ENCODE assay signal across 15 mouse cellular contexts in the genomic region with DNA sequence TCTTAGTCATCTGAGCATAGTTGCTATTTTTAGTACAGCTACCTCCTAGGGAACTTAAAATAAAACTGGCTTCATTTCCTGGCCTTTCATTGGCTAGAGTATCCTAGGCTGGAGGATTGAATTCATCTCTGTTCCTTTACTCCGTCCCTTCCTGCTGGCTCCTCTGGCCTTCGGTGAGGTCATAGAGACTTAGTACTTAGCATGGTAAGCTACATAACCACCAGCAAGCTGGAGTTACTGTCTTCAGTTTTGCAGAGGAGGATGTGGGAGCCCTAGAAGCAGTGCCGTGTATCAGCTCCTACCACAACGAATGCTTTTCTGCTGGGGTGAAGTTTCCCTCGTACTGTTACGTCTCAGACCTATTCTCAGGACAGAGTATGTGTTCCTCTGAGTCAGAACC. TPM values are rescaled to one million over a fixed set of nuclear protein-coding genes. Genes with fewer than 3 reads are reported as not detected.
A peak's percentile ranks its signal among the peaks of the same experiment; 100 is the strongest.
DNase-seq lines count a peak whose midpoint lies in the region; ATAC-seq and TF ChIP-seq lines count a peak whose summit lies in the region.
"Had no signal": no experiment of that assay in that cellular context is flagged by ENCODE, and none has a peak within 500 bp of the region (broad histone marks: within the 10 kb centered on the region; RNA-seq: fewer than 3 reads in every experiment).

No protein-coding gene starts in this region.

- POLR2A ChIA-PET in Patski (lab: Charles Lee): interaction anchor here (1.2 kb wide), 1 partner anchor 13 kb away, joined by 4 read pairs; no protein-coding TSS in a partner anchor

- TF ChIP-seq POLR2A in embryonic fibroblast, embryonic 13.5 days (IDR thresholded peaks at IDR 0.05; ENCODE audit: low read depth, low read length): no peak

- no peaks in the 10 kb centered on the region for H3K27me3 ChIP-seq in Patski
- H3K27me3 ChIP-seq in heart, postnatal 0 days (ENCODE audit: control insufficient read depth, insufficient read depth, low read length): no peaks in the 10 kb centered on the region

- H3K4me2 ChIP-seq in heart, postnatal 0 days (ENCODE audit: low read depth, low read length): peak overlapping the region; percentile 40

- peak overlapping the region; percentile 91 for H3K27ac ChIP-seq in embryonic fibroblast, embryonic 13.5 days (ENCODE audit: insufficient read depth, low read length)
- peak overlapping the region; percentile 91 for H3K27ac ChIP-seq in heart, postnatal 0 days (ENCODE audit: low read depth)
- H3K27ac ChIP-seq: macrophage had no signal

- H3K4me3 ChIP-seq in embryonic fibroblast, embryonic 13.5 days (ENCODE audit: insufficient read depth, low read length): no peak overlapping the region
- H3K4me3 ChIP-seq in heart, postnatal 0 days (ENCODE audit: low read depth, low read length): no peak overlapping the region

- peak overlapping the region; percentile 8; the same call in 1 of the 2 replicates for H3K9ac ChIP-seq in heart, postnatal 0 days (replicated peaks; ENCODE audit: low read depth, low read length)

- peak; percentile 77 for ATAC-seq in Patski
- peak; percentile 92 for ATAC-seq in heart, postnatal 0 days (ENCODE audit: insufficient read depth, low read depth)
- ATAC-seq: forebrain, embryonic 16.5 days had no signal

- H3K4me1 ChIP-seq in embryonic fibroblast, embryonic 13.5 days (ENCODE audit: control insufficient read depth, insufficient read depth, low read length): peaks cover 14% of the 10 kb centered on the region
- peaks cover 31% of the 10 kb centered on the region for H3K4me1 ChIP-seq in heart, postnatal 0 days (ENCODE audit: control insufficient read depth, insufficient read depth)

- in situ Hi-C loops in Patski (cut with MboI; ENCODE audit: low pct_unique_long_range_greater_than_20kb): no loop called here

- H3K36me3 ChIP-seq in heart, postnatal 0 days (replicated peaks; ENCODE audit: control insufficient read depth, insufficient read depth, low read length): peaks cover 46% of the 10 kb centered on the region

- TF ChIP-seq EP300 in heart, postnatal 0 days (IDR thresholded peaks at IDR 0.05; ENCODE audit: low read depth): no peak

- peak; percentile 44 for DNase-seq in kidney, adult 9 months
- no peak for DNase-seq in kidney, adult 18-20 months
- DNase-seq in Patski (ENCODE audit: low read depth, low spot score): no peak
- DNase-seq in heart, postnatal 0 days (ENCODE audit: low spot score): peak; percentile 85
- no peak for DNase-seq in adrenal gland, adult 2 months
- DNase-seq in right cerebral cortex, postnatal 14 days: no peak
- DNase-seq in thymus, postnatal 25 days: no peak
- DNase-seq: adrenal gland, adult 8-10 months; embryo, embryonic 11 days; right cerebral cortex, postnatal 25 days; thymus, postnatal 14 days had no signal

- no peak for TF ChIP-seq CTCF in Patski (IDR thresholded peaks at IDR 0.05)
- TF ChIP-seq CTCF in embryonic fibroblast, embryonic 13.5 days (IDR thresholded peaks at IDR 0.05; ENCODE audit: borderline replicate concordance, insufficient read depth, low read length): no peak
- TF ChIP-seq CTCF in heart, postnatal 0 days (IDR thresholded peaks at IDR 0.05; ENCODE audit: low read depth): no peak

- 25% methylated on average over 6 of the region's 6 CpGs for WGBS in heart, postnatal 0 days

- CTCF ChIA-PET in Patski (lab: Charles Lee): interaction anchor here (1.4 to 2.0 kb wide), 2 partner anchors 13 to 56 kb away, joined by 3 to 7 read pairs; no protein-coding TSS in a partner anchor

- H3K9me3 ChIP-seq in heart, postnatal 0 days (replicated peaks; ENCODE audit: control insufficient read depth, low read length): no peaks in the 10 kb centered on the region

RNA-seq across cellular contexts. Expression of gene Edc4, which starts 6.4 kb away (rescaled TPM):
- polyA plus RNA-seq in Patski (2021): 50.9 TPM
- polyA plus RNA-seq in embryonic fibroblast, embryonic 13.5 days (2011; ENCODE audit: insufficient read length, low read depth, missing spikeins): 45.5 and 51.8 TPM in 2 replicates
- total RNA-seq in heart, postnatal 0 days (2014; rRNA removed; ENCODE audit: low replicate concordance): 44.3 and 44.9 TPM in 2 replicates
- 15.1 and 18.1 TPM in 2 replicates for polyA plus RNA-seq in heart, postnatal 0 days (2015; fragmentation: Nextera tagmentation; extraction: Ambion mirVana)
- 10 to 100 TPM; 33.8 to 35.9 TPM for total RNA-seq in adrenal gland, adult 2 months (2021)
- polyA plus RNA-seq in adrenal gland, adult 2 months (2012; rRNA removed): 74.9 and 97.4 TPM in 2 replicates

RNA-seq across cellular contexts. Expression of gene Nutf2, which starts 13.9 kb away (rescaled TPM):
- 19.1 TPM for polyA plus RNA-seq in Patski (2021)
- polyA plus RNA-seq in embryonic fibroblast, embryonic 13.5 days (2011; ENCODE audit: insufficient read length, low read depth, missing spikeins): 90.4 and 119 TPM in 2 replicates
- 19.4 and 38.0 TPM in 2 replicates for total RNA-seq in heart, postnatal 0 days (2014; rRNA removed; ENCODE audit: low replicate concordance)
- polyA plus RNA-seq in heart, postnatal 0 days (2015; fragmentation: Nextera tagmentation; extraction: Ambion mirVana): 135 and 147 TPM in 2 replicates
- total RNA-seq in adrenal gland, adult 2 months (2021): 10 to 100 TPM; 30.2 to 44.0 TPM
- 19.3 and 24.8 TPM in 2 replicates for polyA plus RNA-seq in adrenal gland, adult 2 months (2012; rRNA removed)

RNA-seq across cellular contexts. Expression of gene Nrn1l, which starts 19.1 kb away (rescaled TPM):
- 0.47 TPM for polyA plus RNA-seq in Patski (2021)
- polyA plus RNA-seq in embryonic fibroblast, embryonic 13.5 days (2011; ENCODE audit: insufficient read length, low read depth, missing spikeins): 1.1 and 1.2 TPM in 2 replicates
- not detected in 2 replicates for total RNA-seq in heart, postnatal 0 days (2014; rRNA removed; ENCODE audit: low replicate concordance)
- 0.94 and 1.3 TPM in 2 replicates for polyA plus RNA-seq in heart, postnatal 0 days (2015; fragmentation: Nextera tagmentation; extraction: Ambion mirVana)
- 1 to 10 TPM; 1.3 to 1.6 TPM for total RNA-seq in adrenal gland, adult 2 months (2021)
- polyA plus RNA-seq in adrenal gland, adult 2 months (2012; rRNA removed): 4.6 TPM in 2 replicates
- total RNA-seq: liver, adult 2 months had no signal
- polyA plus RNA-seq: macrophage had no signal

RNA-seq across cellular contexts. Expression of gene Thap11, which starts 19.4 kb away (rescaled TPM):
- polyA plus RNA-seq in Patski (2021): 49.7 TPM
- 22.1 and 22.6 TPM in 2 replicates for polyA plus RNA-seq in embryonic fibroblast, embryonic 13.5 days (2011; ENCODE audit: insufficient read length, low read depth, missing spikeins)
- 59.5 and 81.1 TPM in 2 replicates for total RNA-seq in heart, postnatal 0 days (2014; rRNA removed; ENCODE audit: low replicate concordance)
- 35.5 and 36.6 TPM in 2 replicates for polyA plus RNA-seq in heart, postnatal 0 days (2015; fragmentation: Nextera tagmentation; extraction: Ambion mirVana)
- total RNA-seq in adrenal gland, adult 2 months (2021): 10 to 100 TPM; 31.7 to 38.0 TPM
- polyA plus RNA-seq in adrenal gland, adult 2 months (2012; rRNA removed): 79.7 and 91.6 TPM in 2 replicates

RNA-seq across cellular contexts. Expression of gene Cenpt, which starts 21.2 kb away (rescaled TPM):
- 38.4 TPM for polyA plus RNA-seq in Patski (2021)
- 35.4 and 40.3 TPM in 2 replicates for polyA plus RNA-seq in embryonic fibroblast, embryonic 13.5 days (2011; ENCODE audit: insufficient read length, low read depth, missing spikeins)
- total RNA-seq in heart, postnatal 0 days (2014; rRNA removed; ENCODE audit: low replicate concordance): 28.3 and 32.2 TPM in 2 replicates
- 11.5 and 12.9 TPM in 2 replicates for polyA plus RNA-seq in heart, postnatal 0 days (2015; fragmentation: Nextera tagmentation; extraction: Ambion mirVana)
- total RNA-seq in adrenal gland, adult 2 months (2021): 1 to 10 TPM; 5.9 to 6.7 TPM
- polyA plus RNA-seq in adrenal gland, adult 2 months (2012; rRNA removed): 5.9 and 8.1 TPM in 2 replicates

Comparison
In these comparisons a context has a peak if more than half of its experiments do, and no peak if none do; other contexts are left out.
1. DNase-seq: peak in kidney, adult 9 months (single experiment) and heart, postnatal 0 days (single experiment); none in kidney, adult 18-20 months (single experiment), Patski (single experiment), adrenal gland, adult 2 months (single experiment), right cerebral cortex, postnatal 14 days (single experiment) and thymus, postnatal 25 days (single experiment).